In genomic region chr1:33966328-33966727, GRCm38 (mm10) we compare ENCODE assay signal across 9 mouse cellular contexts. TPM values are rescaled to one million over a fixed set of nuclear protein-coding genes. Genes with fewer than 3 reads are reported as not detected.
DNase-seq lines count a peak whose midpoint lies in the region; ATAC-seq lines count a peak whose summit lies in the region.
"Had no signal": no experiment of that assay in that cellular context is flagged by ENCODE, and none has a peak within 500 bp of the region (broad histone marks: within the 10 kb centered on the region; RNA-seq: fewer than 3 reads in every experiment).

No protein-coding gene starts in this region.

- no peak overlapping the region for H3K27ac ChIP-seq in heart, embryonic 13.5 days (replicated peaks)
- H3K27ac ChIP-seq in lung, embryonic 16.5 days (ENCODE audit: low read length) = no peak overlapping the region
- H3K27ac ChIP-seq: liver, embryonic 13.5 days had no signal

- H3K9me3 ChIP-seq in heart, embryonic 13.5 days = no peaks in the 10 kb centered on the region
- no peaks in the 10 kb centered on the region for H3K9me3 ChIP-seq in lung, embryonic 16.5 days (ENCODE audit: control insufficient read depth, low read length)
- H3K9me3 ChIP-seq: liver, embryonic 13.5 days had no signal

- H3K27me3 ChIP-seq in heart, embryonic 13.5 days (replicated peaks) = no peaks in the 10 kb centered on the region
- H3K27me3 ChIP-seq in lung, embryonic 16.5 days (ENCODE audit: control insufficient read depth, insufficient read depth, low read depth, low read length) = no peaks in the 10 kb centered on the region
- H3K27me3 ChIP-seq: liver, embryonic 13.5 days had no signal

- WGBS in heart, embryonic 13.5 days = 30% methylated on average over 6 of the region's 6 CpGs
- 21% methylated on average over 6 of the region's 6 CpGs for WGBS in lung, embryonic 16.5 days

- H3K4me2 ChIP-seq in heart, embryonic 13.5 days = peak overlapping the region; percentile 24
- H3K4me2 ChIP-seq in lung, embryonic 16.5 days (ENCODE audit: low read depth, low read length) = no peak overlapping the region
- H3K4me2 ChIP-seq: liver, embryonic 13.5 days had no signal

- H3K4me1 ChIP-seq in heart, embryonic 13.5 days = peaks cover 16% of the 10 kb centered on the region
- no peaks in the 10 kb centered on the region for H3K4me1 ChIP-seq in lung, embryonic 16.5 days (replicated peaks; ENCODE audit: control insufficient read depth, insufficient read depth, low read length)
- H3K4me1 ChIP-seq: liver, embryonic 13.5 days had no signal

- intact Hi-C loops in heart, postnatal 36 days (cut with DNase I) = loop anchor here (2.0 to 10.0 kb wide), 2 partner anchors 212 to 304 kb away; partner anchors contain the start of gene Bag2

- ATAC-seq in heart, embryonic 13.5 days (ENCODE audit: extremely low read depth, insufficient number of reproducible peaks, low FRiP score, low TSS enrichment) = no peak
- 0 out of 2 replicates have a peak, but pooled peaks have one; percentile 15 for ATAC-seq in lung, embryonic 16.5 days (ENCODE audit: low read depth)

- H3K9ac ChIP-seq in heart, embryonic 13.5 days = no peak overlapping the region; the same call in 1 of the 2 replicates
- H3K9ac ChIP-seq in lung, embryonic 16.5 days (ENCODE audit: low read length) = no peak overlapping the region
- H3K9ac ChIP-seq: liver, embryonic 13.5 days had no signal

- no peak overlapping the region for H3K4me3 ChIP-seq in heart, embryonic 13.5 days
- no peak overlapping the region for H3K4me3 ChIP-seq in lung, embryonic 16.5 days (ENCODE audit: low read length)
- H3K4me3 ChIP-seq: liver, embryonic 13.5 days had no signal

- H3K36me3 ChIP-seq in heart, embryonic 13.5 days = no peaks in the 10 kb centered on the region
- H3K36me3 ChIP-seq in lung, embryonic 16.5 days (ENCODE audit: control insufficient read depth, insufficient read depth, low read length) = no peaks in the 10 kb centered on the region
- H3K36me3 ChIP-seq: liver, embryonic 13.5 days had no signal

- DNase-seq in heart, postnatal 36 days = no peak
- peak; percentile 27 for DNase-seq in thymus, postnatal 14 days
- no peak for DNase-seq in thymus, postnatal 36 days
- peak; percentile 51 for DNase-seq in embryo, embryonic 11.5 days (ENCODE audit: low read depth, low spot score)
- no peak for DNase-seq in spleen, postnatal 10 days (ENCODE audit: low spot score in 2 of 2)
- DNase-seq in gastrocnemius, postnatal 10 days = no peak
- DNase-seq: liver, embryonic 13.5 days had no signal

RNA-seq across cellular contexts. Expression of gene Dst, which starts 58.3 kb away (rescaled TPM):
- 16.6 and 17.9 TPM in 2 replicates for polyA plus RNA-seq in heart, embryonic 13.5 days (2015; fragmentation: Nextera tagmentation; extraction: Ambion mirVana)
- total RNA-seq in heart, postnatal 36 days (2021) = 100 to 1,000 TPM; 392 to 396 TPM
- polyA plus RNA-seq in lung, embryonic 16.5 days (2015; fragmentation: Nextera tagmentation; extraction: Ambion mirVana) = 13.4 and 16.7 TPM in 2 replicates
- 100 to 1,000 TPM; 130 to 146 TPM for total RNA-seq in gastrocnemius, postnatal 10 days (2021)

RNA-seq across cellular contexts. Expression of gene Bend6, which starts 58.7 kb away (rescaled TPM):
- polyA plus RNA-seq in heart, embryonic 13.5 days (2015; fragmentation: Nextera tagmentation; extraction: Ambion mirVana) = 4.4 and 4.6 TPM in 2 replicates
- 1 to 10 TPM; 2.1 to 2.2 TPM for total RNA-seq in heart, postnatal 36 days (2021)
- 0.41 and 0.94 TPM in 2 replicates for polyA plus RNA-seq in lung, embryonic 16.5 days (2015; fragmentation: Nextera tagmentation; extraction: Ambion mirVana)
- 1 to 10 TPM in 1 of 2 experiments, under 1 TPM in 1; 0.68 to 1.2 TPM for total RNA-seq in gastrocnemius, postnatal 10 days (2021)

Comparison
In these comparisons a context has a peak if more than half of its experiments do, and no peak if none do; other contexts are left out.
1. DNase-seq: peak in thymus, postnatal 14 days (single experiment) and embryo, embryonic 11.5 days (single experiment); none in heart, postnatal 36 days (0 of 2), thymus, postnatal 36 days (0 of 2), spleen, postnatal 10 days (0 of 2) and gastrocnemius, postnatal 10 days (single experiment).